Mouse (Mus musculus) layer of hippocampus, adult 9-11 months (tissue): ENCODE results near the gene L3mbtl4.

Source experiments
- DNase-seq: peaks from one replicate; pipeline ENCODE4 v3.0.0; 2022

L3mbtl4 gene

GRCm38 (mm10) chr17:68273527-68273926 lies at the start of gene L3mbtl4:
TSS of gene L3mbtl4 (plus strand) at chr17:68273797.
- DNase-seq: no peak

GRCm38 (mm10) chr17:68230484-68230883 lies 43.1 kb upstream of the L3mbtl4 start:
- DNase-seq: no peak

GRCm38 (mm10) chr17:68235380-68235779 lies 38.2 kb upstream of the L3mbtl4 start:
- DNase-seq: no peak

- no peak for DNase-seq
Measured at GRCm38 (mm10) chr17:68236992-68237391, 36.6 kb upstream of the L3mbtl4 start.

- no peak for DNase-seq
Measured at GRCm38 (mm10) chr17:68240171-68240570, 33.4 kb upstream of the L3mbtl4 start.

GRCm38 (mm10) chr17:68264835-68265557 lies 8.6 kb upstream of the L3mbtl4 start:
- DNase-seq: peak; percentile 14

GRCm38 (mm10) chr17:68273954-68274353 lies 357 bp downstream of the L3mbtl4 start:
- no peak for DNase-seq

- no peak for DNase-seq
Measured at GRCm38 (mm10) chr17:68275138-68275537, 1.5 kb downstream of the L3mbtl4 start.

- DNase-seq: no peak
Measured at GRCm38 (mm10) chr17:68280915-68281314, 7.3 kb downstream of the L3mbtl4 start.

- DNase-seq: no peak
Measured at GRCm38 (mm10) chr17:68285119-68285782, 11.7 kb downstream of the L3mbtl4 start.

- DNase-seq: no peak
Measured at GRCm38 (mm10) chr17:68288094-68288493, 14.5 kb downstream of the L3mbtl4 start.

- no peak for DNase-seq
Measured at GRCm38 (mm10) chr17:68288699-68289098, 15.1 kb downstream of the L3mbtl4 start.

- no peak for DNase-seq
Measured at GRCm38 (mm10) chr17:68291713-68292364, 18.2 kb downstream of the L3mbtl4 start.

GRCm38 (mm10) chr17:68308381-68308780 lies 34.8 kb downstream of the L3mbtl4 start:
- DNase-seq: no peak

GRCm38 (mm10) chr17:68312286-68312927 lies 38.8 kb downstream of the L3mbtl4 start:
- no peak for DNase-seq

- DNase-seq: no peak
Measured at GRCm38 (mm10) chr17:68320940-68321339, 47.3 kb downstream of the L3mbtl4 start.

GRCm38 (mm10) chr17:68322607-68323006 lies 49.0 kb downstream of the L3mbtl4 start:
- DNase-seq: no peak

GRCm38 (mm10) chr17:68332225-68332624 lies 58.6 kb downstream of the L3mbtl4 start:
- no peak for DNase-seq

- no peak for DNase-seq
Measured at GRCm38 (mm10) chr17:68333382-68333781, 59.8 kb downstream of the L3mbtl4 start.

GRCm38 (mm10) chr17:68338917-68339553 lies 65.4 kb downstream of the L3mbtl4 start:
- DNase-seq: no peak

- no peak for DNase-seq
Measured at GRCm38 (mm10) chr17:68357687-68358086, 84.1 kb downstream of the L3mbtl4 start.

GRCm38 (mm10) chr17:68371101-68371500 lies 97.5 kb downstream of the L3mbtl4 start:
- DNase-seq: no peak

GRCm38 (mm10) chr17:68388481-68388880 lies 114.9 kb downstream of the L3mbtl4 start:
- no peak for DNase-seq
